Mouse (Mus musculus) erythroblast, embryonic 14.5 days (primary cell): ENCODE results near the gene Olfr1377.

Source experiments
- GATA1 ChIP-seq: IDR thresholded peaks from 2 replicates; pipeline ENCODE4 v1.6.1; 2012; ENCODE audit warnings: low read length, inconsistent platforms, mixed read lengths
- TAL1 ChIP-seq: IDR thresholded peaks from 3 replicates; pipeline ENCODE4 v1.6.1; 2012; ENCODE audit warnings: low read length, inconsistent platforms, mixed read lengths

DNA sequence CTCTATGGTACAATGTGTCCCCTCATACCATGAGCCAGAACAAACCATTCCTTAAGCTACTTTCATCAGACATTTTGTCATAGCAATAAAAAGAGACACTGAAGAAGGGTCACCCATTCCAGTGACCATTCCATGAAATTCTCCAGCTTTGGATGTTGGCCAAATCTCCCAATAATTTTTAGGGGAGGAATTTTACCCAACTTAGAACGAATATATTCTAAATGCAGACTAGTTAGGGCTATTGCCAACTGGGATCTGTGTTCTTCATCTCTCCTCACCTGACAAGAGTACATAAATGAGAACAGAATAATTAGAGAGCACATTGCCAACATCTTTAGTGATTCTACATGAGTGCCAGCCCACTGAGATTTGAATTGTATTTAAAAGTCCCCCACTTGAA, 32.2 kb downstream of the Olfr1377 start, which contains the start of gene Olfr54:
- TF ChIP-seq GATA1 (no peak), TAL1 (no peak)
